ENCODE assay signal across 18 mouse cellular contexts in the genomic region with DNA sequence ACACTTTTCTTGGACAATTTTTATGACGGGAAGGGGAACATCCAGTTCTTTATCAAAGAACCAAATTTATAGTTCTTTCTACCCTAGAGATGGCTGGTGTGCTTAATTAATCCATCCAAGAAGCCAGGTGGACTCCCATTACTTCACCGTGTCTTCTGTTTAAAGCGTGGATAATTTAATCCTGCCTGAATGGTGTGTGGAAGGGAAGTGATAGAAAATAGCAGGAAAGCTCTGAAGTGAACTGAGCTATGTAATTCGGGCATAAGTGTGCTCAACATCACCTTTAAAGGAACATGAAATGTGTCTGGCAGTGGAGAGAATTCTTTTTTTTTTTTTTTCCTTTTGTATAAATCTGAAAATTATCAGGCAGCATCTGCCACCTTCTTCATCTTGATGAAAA. TPM values are rescaled to one million over a fixed set of nuclear protein-coding genes. Genes with fewer than 3 reads are reported as not detected.
DNase-seq lines count a peak whose midpoint lies in the region; ATAC-seq lines count a peak whose summit lies in the region.
"Had no signal": no experiment of that assay in that cellular context is flagged by ENCODE, and none has a peak within 500 bp of the region (broad histone marks: within the 10 kb centered on the region; RNA-seq: fewer than 3 reads in every experiment).

No protein-coding gene starts in this region.

- H3K4me2 ChIP-seq in midbrain, embryonic 11.5 days = no peak overlapping the region
- no peak overlapping the region for H3K4me2 ChIP-seq in midbrain, embryonic 15.5 days
- H3K4me2 ChIP-seq in midbrain, embryonic 13.5 days (replicated peaks) = no peak overlapping the region
- no peak overlapping the region for H3K4me2 ChIP-seq in midbrain, embryonic 16.5 days (ENCODE audit: low read length)
- H3K4me2 ChIP-seq: embryonic facial prominence, embryonic 12.5 days; forebrain, embryonic 13.5 days; forebrain, embryonic 15.5 days had no signal

- no peaks in the 10 kb centered on the region for H3K27me3 ChIP-seq in midbrain, embryonic 11.5 days (ENCODE audit: control insufficient read depth, insufficient read depth, low read length)
- no peaks in the 10 kb centered on the region for H3K27me3 ChIP-seq in midbrain, embryonic 15.5 days (replicated peaks)
- no peaks in the 10 kb centered on the region for H3K27me3 ChIP-seq in midbrain, embryonic 13.5 days
- no peaks in the 10 kb centered on the region for H3K27me3 ChIP-seq in midbrain, embryonic 16.5 days (ENCODE audit: control insufficient read depth, insufficient read depth, low read depth, low read length)
- H3K27me3 ChIP-seq: embryonic facial prominence, embryonic 12.5 days had no signal

- DNase-seq in midbrain, embryonic 11.5 days (ENCODE audit: low spot score, missing footprints) = no peak
- no peak for DNase-seq in layer of hippocampus, postnatal 10 days (ENCODE audit: low spot score in 2 of 2)
- DNase-seq: adrenal gland, adult 2 months; adrenal gland, postnatal 10 days; adrenal gland, postnatal 25 days; cerebellum, adult 11-12 months; cerebellum, adult 2 months; cerebellum, adult 9-10 months; cerebellum, postnatal 10 days; cerebellum, postnatal 25 days; forebrain, postnatal 0 days had no signal

- no peak overlapping the region for H3K4me3 ChIP-seq in midbrain, embryonic 11.5 days (ENCODE audit: low read depth, low read length)
- no peak overlapping the region for H3K4me3 ChIP-seq in midbrain, embryonic 15.5 days
- H3K4me3 ChIP-seq in midbrain, embryonic 13.5 days (replicated peaks) = no peak overlapping the region
- H3K4me3 ChIP-seq in midbrain, embryonic 16.5 days (ENCODE audit: low read depth, low read length) = no peak overlapping the region
- H3K4me3 ChIP-seq: embryonic facial prominence, embryonic 10.5 days; embryonic facial prominence, embryonic 12.5 days; forebrain, embryonic 13.5 days; forebrain, embryonic 15.5 days had no signal

- no peaks in the 10 kb centered on the region for H3K4me1 ChIP-seq in midbrain, embryonic 11.5 days (ENCODE audit: control insufficient read depth, insufficient read depth, low read length)
- no peaks in the 10 kb centered on the region for H3K4me1 ChIP-seq in midbrain, embryonic 15.5 days
- no peaks in the 10 kb centered on the region for H3K4me1 ChIP-seq in midbrain, embryonic 13.5 days (replicated peaks)
- H3K4me1 ChIP-seq in midbrain, embryonic 16.5 days (ENCODE audit: control insufficient read depth, insufficient read depth, low read length) = no peaks in the 10 kb centered on the region
- H3K4me1 ChIP-seq: embryonic facial prominence, embryonic 10.5 days; embryonic facial prominence, embryonic 12.5 days; forebrain, embryonic 15.5 days had no signal

- H3K27ac ChIP-seq in midbrain, embryonic 11.5 days (ENCODE audit: low read depth, low read length) = no peak overlapping the region
- H3K27ac ChIP-seq in midbrain, embryonic 15.5 days = no peak overlapping the region
- no peak overlapping the region; the same call in 1 of the 2 replicates for H3K27ac ChIP-seq in midbrain, embryonic 13.5 days
- H3K27ac ChIP-seq in midbrain, embryonic 16.5 days (ENCODE audit: low read length) = no peak overlapping the region
- H3K27ac ChIP-seq: embryonic facial prominence, embryonic 10.5 days; embryonic facial prominence, embryonic 12.5 days; forebrain, embryonic 13.5 days; forebrain, embryonic 15.5 days had no signal

- H3K9ac ChIP-seq in midbrain, embryonic 11.5 days (ENCODE audit: low read length) = no peak overlapping the region
- H3K9ac ChIP-seq in midbrain, embryonic 15.5 days = no peak overlapping the region
- no peak overlapping the region for H3K9ac ChIP-seq in midbrain, embryonic 13.5 days (replicated peaks)
- H3K9ac ChIP-seq in midbrain, embryonic 16.5 days (ENCODE audit: low read depth, low read length) = no peak overlapping the region
- H3K9ac ChIP-seq: embryonic facial prominence, embryonic 12.5 days; forebrain, embryonic 13.5 days; forebrain, embryonic 15.5 days; forebrain, postnatal 0 days had no signal

- no peaks in the 10 kb centered on the region for H3K9me3 ChIP-seq in midbrain, embryonic 11.5 days (ENCODE audit: control insufficient read depth, low read length)
- no peaks in the 10 kb centered on the region for H3K9me3 ChIP-seq in midbrain, embryonic 15.5 days
- no peaks in the 10 kb centered on the region for H3K9me3 ChIP-seq in midbrain, embryonic 13.5 days
- no peaks in the 10 kb centered on the region for H3K9me3 ChIP-seq in midbrain, embryonic 16.5 days (replicated peaks; ENCODE audit: control insufficient read depth, low read length, poor library complexity, severe bottlenecking)
- H3K9me3 ChIP-seq: embryonic facial prominence, embryonic 10.5 days; embryonic facial prominence, embryonic 12.5 days; forebrain, embryonic 13.5 days; forebrain, embryonic 15.5 days had no signal

- 38% methylated on average over 4 of the region's 4 CpGs for WGBS in midbrain, embryonic 11.5 days
- 35% methylated on average over 4 of the region's 4 CpGs for WGBS in midbrain, embryonic 15.5 days
- WGBS in midbrain, embryonic 13.5 days = 34% methylated on average over 4 of the region's 4 CpGs
- WGBS in midbrain, embryonic 16.5 days = 29% methylated on average over 4 of the region's 4 CpGs

- no peaks in the 10 kb centered on the region for H3K36me3 ChIP-seq in midbrain, embryonic 11.5 days (ENCODE audit: control insufficient read depth, insufficient read depth, low read length)
- H3K36me3 ChIP-seq in midbrain, embryonic 15.5 days (replicated peaks) = no peaks in the 10 kb centered on the region
- no peaks in the 10 kb centered on the region for H3K36me3 ChIP-seq in midbrain, embryonic 13.5 days
- H3K36me3 ChIP-seq in midbrain, embryonic 16.5 days (ENCODE audit: control insufficient read depth, insufficient read depth, low read length) = no peaks in the 10 kb centered on the region
- H3K36me3 ChIP-seq: embryonic facial prominence, embryonic 10.5 days; embryonic facial prominence, embryonic 12.5 days; forebrain, embryonic 15.5 days had no signal

- peak; percentile 50; the same call in 1 of the 2 replicates for ATAC-seq in midbrain, embryonic 11.5 days (ENCODE audit: low FRiP score)
- ATAC-seq in midbrain, embryonic 15.5 days (replicated peaks) = no peak
- 0 out of 2 replicates have a peak, but pooled peaks have one; percentile 45 for ATAC-seq in midbrain, embryonic 13.5 days
- ATAC-seq in midbrain, embryonic 16.5 days = no peak
- ATAC-seq: forebrain, embryonic 13.5 days; forebrain, embryonic 15.5 days; forebrain, postnatal 0 days had no signal

RNA-seq across cellular contexts. Expression of a gene that starts 12.4 kb away (rescaled TPM):
- polyA plus RNA-seq in midbrain, embryonic 11.5 days (2014; fragmentation: Nextera tagmentation; extraction: Ambion mirVana) = 20.7 and 24.3 TPM in 2 replicates
- polyA plus RNA-seq in midbrain, embryonic 15.5 days (2015; fragmentation: Nextera tagmentation; extraction: Ambion mirVana) = 34.8 and 38.3 TPM in 2 replicates
- 28.1 and 30.1 TPM in 2 replicates for polyA plus RNA-seq in midbrain, embryonic 13.5 days (2015; fragmentation: Nextera tagmentation; extraction: Ambion mirVana)
- polyA plus RNA-seq in midbrain, embryonic 16.5 days (2015; fragmentation: Nextera tagmentation; extraction: Ambion mirVana) = 30.0 and 31.4 TPM in 2 replicates
- total RNA-seq in layer of hippocampus, postnatal 10 days (2021) = 10 to 100 TPM; 53.2 to 59.2 TPM

Comparison
In these comparisons a context has a peak if more than half of its experiments do, and no peak if none do; other contexts are left out.
1. ATAC-seq: peak in midbrain, embryonic 11.5 days (single experiment) and midbrain, embryonic 13.5 days (single experiment); none in midbrain, embryonic 15.5 days (single experiment) and midbrain, embryonic 16.5 days (single experiment).